Mouse (Mus musculus) liver, adult (tissue): ENCODE measurements around the gene Zfr2.

ENCODE experiments used
- GATA4 ChIP-seq: IDR thresholded peaks from 2 replicates; pipeline ENCODE4 v1.6.1; 2014; ENCODE audit warnings: mild to moderate bottlenecking, low read length; ENCODE audit not compliant: insufficient replicate concordance

The Zfr2 gene

GRCm38 (mm10) chr10:81232580-81233225 lies at the start of gene Zfr2:
Zfr2 (plus strand) TSS chr10:81233155.
- TF ChIP-seq GATA4 = peak; percentile 37; the same call in 1 of the 2 replicates

GRCm38 (mm10) chr10:81183805-81184204 lies 49.1 kb upstream of the Zfr2 start, which contains the start of gene 4930442H23Rik:
4930442H23Rik (minus strand) TSS chr10:81183849.
- no peak for TF ChIP-seq GATA4

DNA sequence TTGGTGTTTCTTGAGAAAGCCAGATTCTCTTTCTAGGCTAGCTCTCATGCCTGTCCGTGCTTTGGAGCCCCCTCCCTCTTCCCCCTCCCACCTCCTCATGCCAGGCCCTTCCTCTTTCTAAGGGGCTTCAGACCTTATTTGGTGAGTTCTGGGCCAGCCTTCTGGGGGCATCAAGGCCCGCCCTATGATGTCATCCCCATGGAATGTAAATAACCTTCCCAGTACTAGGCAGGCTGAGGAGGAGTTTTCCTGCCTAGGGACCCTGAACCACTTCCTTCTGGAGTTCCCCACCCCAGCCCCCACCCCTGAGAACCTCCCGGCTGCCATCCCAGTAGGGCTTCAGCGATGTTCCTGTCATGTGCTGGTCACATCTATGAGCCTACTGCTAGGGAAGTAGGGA lies 48.2 kb upstream of the Zfr2 start:
- no peak for TF ChIP-seq GATA4

- no peak for TF ChIP-seq GATA4
These were observed 45.8 kb upstream of the Zfr2 start for GRCm38 (mm10) chr10:81187161-81187560.

DNA sequence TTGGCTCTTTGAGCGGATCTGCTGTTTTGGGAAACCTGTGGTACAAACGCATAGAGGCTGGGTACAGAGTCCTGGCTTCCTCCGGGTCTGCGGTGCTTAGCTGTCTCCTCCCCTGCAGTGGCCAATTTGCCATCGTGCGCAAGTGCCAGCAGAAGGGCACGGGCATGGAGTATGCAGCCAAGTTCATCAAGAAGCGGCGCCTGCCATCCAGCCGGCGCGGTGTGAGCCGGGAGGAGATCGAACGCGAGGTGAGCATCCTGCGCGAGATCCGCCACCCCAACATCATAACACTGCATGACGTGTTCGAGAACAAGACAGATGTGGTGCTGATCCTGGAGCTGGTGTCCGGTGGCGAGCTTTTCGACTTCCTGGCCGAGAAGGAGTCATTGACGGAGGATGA lies 43.1 kb upstream of the Zfr2 start:
- no peak for TF ChIP-seq GATA4

- no peak for TF ChIP-seq GATA4
These were observed 42.6 kb upstream of the Zfr2 start for GRCm38 (mm10) chr10:81190236-81190911.

DNA sequence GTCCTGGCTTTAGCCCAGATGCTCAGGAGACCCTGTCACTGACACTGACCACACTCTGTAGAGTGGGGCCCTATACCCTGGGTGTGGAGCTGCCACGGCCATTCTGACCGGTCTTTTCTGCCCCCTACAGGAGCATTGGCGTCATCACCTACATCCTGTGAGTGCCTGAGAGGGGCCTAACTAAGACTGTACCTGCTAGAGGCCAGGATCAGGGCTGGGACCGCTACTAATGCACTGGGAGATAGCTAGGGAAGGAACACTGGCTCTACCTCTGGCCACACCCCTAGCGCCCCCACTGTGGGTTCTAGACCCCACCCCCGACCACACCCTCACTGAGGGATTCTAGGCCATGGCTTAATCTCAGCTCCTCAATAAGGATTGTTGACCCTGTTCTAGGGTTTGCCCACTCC lies 42.0 kb upstream of the Zfr2 start:
- TF ChIP-seq GATA4 = no peak

DNA sequence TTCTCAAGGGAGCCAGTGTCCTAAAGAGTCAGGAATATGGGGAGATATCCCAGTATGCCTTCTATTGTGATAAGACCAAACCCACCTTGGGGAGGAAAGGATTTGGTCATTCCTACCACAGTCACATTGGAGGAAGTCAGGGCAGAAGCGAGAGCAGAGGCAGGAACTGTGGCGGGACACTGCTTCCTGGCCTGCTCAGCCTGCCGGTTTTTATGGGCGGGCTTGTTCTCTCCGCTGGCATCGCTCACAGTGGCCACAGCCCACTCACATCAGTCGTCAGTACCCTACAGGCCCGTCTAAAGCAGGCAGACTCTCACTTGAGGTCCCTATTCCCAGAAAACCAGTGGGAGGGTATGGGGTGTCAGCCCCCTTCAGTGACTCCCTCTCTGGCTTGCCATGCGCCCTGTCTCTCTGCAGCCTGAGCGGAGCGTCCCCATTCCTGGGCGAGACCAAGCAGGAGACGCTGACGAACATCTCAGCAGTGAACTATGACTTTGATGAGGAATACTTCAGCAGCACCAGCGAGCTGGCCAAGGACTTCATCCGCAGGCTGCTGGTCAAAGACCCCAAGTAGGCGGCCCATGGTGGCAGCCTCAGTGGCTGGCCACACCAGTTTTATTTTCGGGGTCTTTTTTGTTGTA lies 41.5 kb upstream of the Zfr2 start:
- TF ChIP-seq GATA4 = no peak

DNA sequence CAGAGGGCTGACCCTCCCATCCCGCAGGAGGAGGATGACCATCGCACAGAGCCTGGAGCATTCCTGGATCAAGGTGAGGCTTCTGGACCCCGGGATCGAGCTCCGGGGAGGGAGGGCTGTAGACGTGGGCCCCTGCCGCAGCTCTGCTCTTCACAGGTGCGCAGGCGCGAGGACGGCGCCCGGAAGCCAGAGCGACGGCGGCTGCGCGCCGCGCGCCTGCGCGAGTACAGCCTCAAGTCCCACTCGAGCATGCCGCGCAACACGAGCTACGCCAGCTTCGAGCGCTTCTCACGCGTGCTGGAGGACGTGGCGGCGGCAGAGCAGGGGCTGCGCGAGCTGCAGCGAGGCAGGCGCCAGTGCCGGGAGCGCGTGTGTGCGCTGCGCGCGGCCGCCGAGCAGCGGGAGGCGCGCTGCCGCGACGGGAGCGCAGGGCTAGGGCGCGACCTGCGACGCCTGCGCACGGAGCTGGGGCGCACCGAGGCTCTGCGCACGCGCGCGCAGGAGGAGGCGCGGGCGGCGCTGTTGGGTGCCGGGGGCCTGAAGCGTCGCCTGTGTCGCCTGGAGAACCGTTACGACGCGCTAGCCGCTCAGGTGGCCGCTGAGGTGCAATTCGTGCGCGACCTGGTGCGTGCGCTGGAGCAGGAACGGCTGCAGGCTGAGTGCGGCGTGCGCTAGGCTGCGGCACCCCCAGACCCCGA lies 40.5 kb upstream of the Zfr2 start:
- TF ChIP-seq GATA4 = no peak

- no peak for TF ChIP-seq GATA4
These were observed 39.9 kb upstream of the Zfr2 start for GRCm38 (mm10) chr10:81192968-81193501.

DNA sequence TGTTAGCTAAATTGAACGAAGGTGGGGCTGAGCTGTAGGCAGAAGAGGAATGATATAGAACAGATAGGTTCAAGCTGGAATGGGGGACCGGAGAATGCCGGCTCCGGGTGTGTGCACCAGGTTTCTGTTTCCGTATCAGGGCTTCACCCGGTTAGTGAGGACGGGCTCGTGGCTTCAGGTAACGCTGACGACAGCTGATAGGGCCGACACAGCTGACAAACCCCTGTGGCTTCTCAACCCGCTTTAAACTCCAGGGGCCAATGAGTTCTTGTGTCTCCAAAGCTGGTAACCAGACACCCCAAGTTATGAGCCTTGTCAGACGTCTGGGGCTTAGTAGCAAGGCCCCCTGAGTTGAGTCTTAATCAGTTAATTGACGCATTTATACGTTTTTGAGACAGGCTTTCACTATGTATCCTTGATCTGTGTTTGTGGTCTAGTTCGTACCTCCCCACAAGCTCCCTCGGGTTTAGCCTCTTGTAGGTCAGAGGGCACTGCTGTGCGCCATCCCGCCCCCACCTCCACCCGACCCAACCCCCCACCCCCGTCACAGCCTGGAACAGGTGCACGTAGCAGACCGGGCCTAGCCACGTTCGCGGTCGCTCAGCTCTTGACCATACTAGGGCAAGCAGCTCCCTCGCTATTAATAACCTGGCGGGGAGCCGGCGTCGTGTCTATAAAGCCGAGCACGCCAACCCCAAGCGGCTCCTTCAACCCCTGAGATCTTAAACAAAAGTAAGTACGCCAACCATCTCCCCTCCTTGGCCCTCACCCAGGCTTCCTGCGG lies 38.8 kb upstream of the Zfr2 start:
- no peak for TF ChIP-seq GATA4

DNA sequence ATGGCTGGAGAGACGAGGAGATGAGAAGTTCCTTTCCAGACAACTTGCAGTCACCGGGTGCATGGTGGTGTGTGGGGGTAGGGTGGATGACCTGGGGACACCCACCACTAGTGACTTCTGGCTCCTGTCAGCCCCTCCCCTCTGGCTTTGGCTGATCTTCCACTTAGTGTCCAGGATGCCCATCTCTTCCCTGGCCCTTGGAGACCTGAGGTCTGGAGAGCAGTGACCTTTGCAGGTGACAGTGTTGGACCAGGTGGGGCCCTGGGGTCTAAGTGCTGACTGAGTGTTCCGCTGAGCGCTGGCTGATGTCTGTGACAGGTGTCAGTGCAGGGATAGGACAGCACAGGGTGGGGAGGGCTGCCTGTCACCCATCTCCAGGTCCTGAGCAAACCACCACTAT lies 37.7 kb upstream of the Zfr2 start:
- no peak for TF ChIP-seq GATA4

GRCm38 (mm10) chr10:81196470-81197065 lies 36.4 kb upstream of the Zfr2 start:
- no peak for TF ChIP-seq GATA4

DNA sequence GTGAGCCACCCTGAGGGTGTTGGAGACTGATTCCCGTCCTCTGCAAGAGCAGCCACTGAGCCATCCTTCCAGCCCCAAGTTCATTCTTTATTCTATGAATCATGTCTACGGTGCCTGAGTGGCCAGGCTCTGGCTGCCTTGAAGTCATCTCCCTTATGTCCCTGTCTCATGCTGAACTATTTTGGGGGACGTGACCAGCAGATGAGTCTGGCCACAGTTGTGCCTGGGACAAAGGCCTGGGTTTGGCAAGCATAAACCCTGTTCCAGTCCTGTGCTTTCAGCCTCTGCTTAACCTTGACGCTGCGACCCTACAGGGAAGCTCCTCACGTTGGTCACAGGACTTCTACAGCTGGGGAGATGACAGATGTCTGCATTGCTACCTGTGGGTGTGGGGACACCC lies 35.6 kb upstream of the Zfr2 start:
- TF ChIP-seq GATA4 = no peak

DNA sequence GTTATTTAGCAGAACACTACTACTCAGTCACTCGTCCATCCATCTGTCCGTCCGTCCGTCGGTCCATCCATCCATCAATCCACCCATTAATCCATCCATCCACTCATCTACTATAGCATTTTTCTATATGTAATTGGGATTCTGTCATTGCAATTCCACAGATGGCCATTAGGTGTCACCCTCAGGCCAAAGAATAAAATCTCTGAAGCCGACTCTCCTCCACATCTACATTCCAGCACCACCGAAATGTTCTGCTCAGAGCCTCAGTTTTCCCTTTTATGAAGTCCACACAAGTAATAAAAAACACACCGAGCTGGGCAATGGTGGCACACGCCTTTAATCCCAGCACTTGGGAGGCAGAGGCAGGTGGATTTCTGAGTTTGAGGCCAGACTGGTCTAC lies 34.7 kb upstream of the Zfr2 start:
- TF ChIP-seq GATA4 = no peak

DNA sequence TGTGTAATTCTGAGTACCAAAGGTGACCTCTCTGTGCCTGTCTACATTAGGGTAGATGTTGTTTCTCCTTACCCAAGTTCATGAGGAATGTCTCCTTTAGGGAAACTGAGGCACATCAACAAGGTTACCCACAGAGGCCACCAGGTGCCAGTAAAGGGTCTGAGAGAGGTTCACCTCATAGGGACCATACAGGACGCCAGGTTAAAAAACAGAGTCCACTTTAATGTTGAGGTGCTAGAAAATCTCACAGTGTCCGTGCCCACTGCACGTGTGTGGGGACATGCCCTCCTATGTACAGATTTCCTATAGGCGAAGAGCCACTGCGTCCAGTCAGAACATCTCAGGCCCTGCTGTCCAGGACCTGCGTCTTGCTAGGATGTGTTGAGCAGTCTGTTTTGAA lies 34.0 kb upstream of the Zfr2 start:
- no peak for TF ChIP-seq GATA4
